ENCODE assay signal across 9 mouse cellular contexts in genomic region chr12:29353777-29354496, GRCm38 (mm10).
A peak's percentile ranks its signal among the peaks of the same experiment; 100 is the strongest.
DNase-seq lines count a peak whose midpoint lies in the region; ATAC-seq lines count a peak whose summit lies in the region.
"Had no signal": no experiment of that assay in that cellular context is flagged by ENCODE, and none has a peak within 500 bp of the region (broad histone marks: within the 10 kb centered on the region; RNA-seq: fewer than 3 reads in every experiment).

No protein-coding gene starts in this region.

- no peak for ATAC-seq in CD4-positive, CD25-positive, alpha-beta regulatory T cell, adult 4 months

- peak; percentile 37 for DNase-seq in embryo, embryonic 10 days (ENCODE audit: low spot score)
- no peak for DNase-seq in embryo, embryonic 9.5 days (ENCODE audit: extremely low spot score)
- peak; percentile 34 to 71 for DNase-seq in frontal cortex, adult 2 months (ENCODE audit: extremely low spot score in 1 of 2, low spot score in 1 of 2)
- peak; percentile 44 to 86 for DNase-seq in left cerebral cortex, postnatal 14 days (ENCODE audit: low spot score in 2 of 2)
- DNase-seq in retina, postnatal 1 day, result peak; percentile 75
- no peak for DNase-seq in lung, postnatal 14 days
- DNase-seq in adrenal gland, adult 8-10 months, result no peak
- DNase-seq: liver, embryonic 13.5 days had no signal

- intact Hi-C loops in left cerebral cortex, postnatal 14 days (cut with DNase I), result no loop called here

Comparison
In these comparisons a context has a peak if more than half of its experiments do, and no peak if none do; other contexts are left out.
1. DNase-seq: peak in embryo, embryonic 10 days (single experiment), frontal cortex, adult 2 months (2 of 2), left cerebral cortex, postnatal 14 days (2 of 2) and retina, postnatal 1 day (single experiment); none in embryo, embryonic 9.5 days (single experiment), lung, postnatal 14 days (single experiment) and adrenal gland, adult 8-10 months (single experiment).